8 mouse cellular contexts compared by ENCODE assay signal in the genomic region with DNA sequence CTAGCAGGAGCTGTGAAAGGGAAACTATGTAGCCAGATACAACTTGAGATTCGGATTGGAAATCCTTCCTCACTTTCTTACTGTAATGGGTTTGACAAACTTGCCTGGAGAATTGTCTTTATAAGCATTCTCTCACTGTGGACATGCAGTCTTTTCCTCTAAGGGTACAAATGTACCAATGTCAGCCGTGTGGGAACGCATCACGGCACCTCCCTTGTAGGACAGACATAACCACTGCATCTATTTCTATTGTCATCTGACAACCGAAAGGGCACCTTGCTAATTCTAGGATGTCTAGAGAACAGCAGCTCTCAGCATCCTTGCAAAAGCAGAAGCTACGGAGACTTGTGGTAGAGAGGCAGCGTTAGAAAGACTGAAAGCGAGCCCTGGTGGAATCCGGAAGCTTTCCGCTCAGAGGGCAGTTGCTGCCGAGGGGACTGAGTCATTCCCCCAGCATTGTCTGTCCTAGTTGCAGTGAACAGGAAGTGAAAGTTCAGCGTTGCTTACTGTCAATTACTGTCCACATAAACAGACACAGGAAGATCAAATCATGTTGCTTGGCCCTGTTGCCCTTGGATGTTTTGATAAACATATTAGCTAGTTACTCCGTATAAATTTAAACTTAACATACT.
DNase-seq lines count a peak whose midpoint lies in the region; ATAC-seq and TF ChIP-seq lines count a peak whose summit lies in the region.

No protein-coding gene starts in this region.

- no peak overlapping the region for H3K9ac ChIP-seq in hindbrain, postnatal 0 days (replicated peaks; ENCODE audit: low read length)
- H3K9ac ChIP-seq in limb, embryonic 13.5 days: no peak overlapping the region

- no peaks in the 10 kb centered on the region for H3K27me3 ChIP-seq in hindbrain, postnatal 0 days (ENCODE audit: insufficient read depth, low read length)
- no peaks in the 10 kb centered on the region; the same call in 1 of the 2 replicates for H3K27me3 ChIP-seq in limb, embryonic 13.5 days
- H3K27me3 ChIP-seq in cerebellum, adult 2 months (ENCODE audit: control insufficient read depth, insufficient read depth, low read length): no peaks in the 10 kb centered on the region

- no peaks in the 10 kb centered on the region for H3K36me3 ChIP-seq in hindbrain, postnatal 0 days (ENCODE audit: insufficient read depth, low read length)
- H3K36me3 ChIP-seq in limb, embryonic 13.5 days: no peaks in the 10 kb centered on the region

- no peaks in the 10 kb centered on the region for H3K4me1 ChIP-seq in hindbrain, postnatal 0 days (ENCODE audit: insufficient read depth, low read length)
- H3K4me1 ChIP-seq in limb, embryonic 13.5 days: peaks cover 16% of the 10 kb centered on the region
- H3K4me1 ChIP-seq in cerebellum, adult 2 months (ENCODE audit: control insufficient read depth, insufficient read depth, low read length): no peaks in the 10 kb centered on the region

- TF ChIP-seq POLR2A in cerebellum, adult 2 months (IDR thresholded peaks at IDR 0.05; ENCODE audit: borderline replicate concordance, insufficient read depth, low read length): no peak

- DNase-seq in adrenal gland, postnatal 14 days: peak; percentile 71
- peak; percentile 5 to 14 for DNase-seq in frontal cortex, postnatal 14 days (ENCODE audit: low spot score in 2 of 2)
- DNase-seq in hindbrain, postnatal 0 days (ENCODE audit: low spot score): peak; percentile 11
- peak; percentile 28 for DNase-seq in telencephalon, adult 2 months (ENCODE audit: low read depth, low spot score)
- no peak for DNase-seq in cerebellum, adult 2 months

- no peaks in the 10 kb centered on the region for H3K9me3 ChIP-seq in hindbrain, postnatal 0 days (ENCODE audit: low read length)
- no peaks in the 10 kb centered on the region for H3K9me3 ChIP-seq in limb, embryonic 13.5 days

- no peak overlapping the region for H3K4me3 ChIP-seq in hindbrain, postnatal 0 days (ENCODE audit: low read length)
- no peak overlapping the region for H3K4me3 ChIP-seq in limb, embryonic 13.5 days
- no peak overlapping the region for H3K4me3 ChIP-seq in cerebellum, adult 2 months (replicated peaks; ENCODE audit: insufficient read depth, low read depth, low read length)

- WGBS in hindbrain, postnatal 0 days: 75% methylated on average over 13 of the region's 13 CpGs
- 44% methylated on average over 13 of the region's 13 CpGs for WGBS in limb, embryonic 13.5 days
- WGBS in cerebellum, adult 2 months: 82% methylated on average over 13 of the region's 13 CpGs

- ATAC-seq in CD4-positive, CD25-positive, alpha-beta regulatory T cell, adult 4 months: peak; percentile 86
- no peak for ATAC-seq in hindbrain, postnatal 0 days
- no peak for ATAC-seq in limb, embryonic 13.5 days (ENCODE audit: low FRiP score, low read depth)
- ATAC-seq in monocyte, adult 5-6 weeks (replicated peaks; ENCODE audit: insufficient number of reproducible peaks, low FRiP score, low TSS enrichment, poor library complexity, severe bottlenecking): peak; percentile 99

- H3K27ac ChIP-seq in hindbrain, postnatal 0 days: no peak overlapping the region
- H3K27ac ChIP-seq in limb, embryonic 13.5 days: no peak overlapping the region
- H3K27ac ChIP-seq in cerebellum, adult 2 months (ENCODE audit: insufficient read depth, low read length): no peak overlapping the region

- H3K4me2 ChIP-seq in hindbrain, postnatal 0 days (ENCODE audit: low read depth, low read length): no peak overlapping the region
- H3K4me2 ChIP-seq in limb, embryonic 13.5 days (replicated peaks): peak overlapping the region; percentile 50

- TF ChIP-seq CTCF in hindbrain, postnatal 0 days (IDR thresholded peaks at IDR 0.05; ENCODE audit: low read depth): no peak
- no peak for TF ChIP-seq CTCF in cerebellum, adult 2 months (IDR thresholded peaks at IDR 0.05; ENCODE audit: borderline replicate concordance, insufficient read depth, low read depth, low read length)

Comparison
In these comparisons a context has a peak if more than half of its experiments do, and no peak if none do; other contexts are left out.
1. ATAC-seq: peak in CD4-positive, CD25-positive, alpha-beta regulatory T cell, adult 4 months (single experiment) and monocyte, adult 5-6 weeks (single experiment); none in hindbrain, postnatal 0 days (single experiment) and limb, embryonic 13.5 days (single experiment).
2. DNase-seq: peak in adrenal gland, postnatal 14 days (single experiment), frontal cortex, postnatal 14 days (2 of 2), hindbrain, postnatal 0 days (single experiment) and telencephalon, adult 2 months (single experiment); none in cerebellum, adult 2 months (0 of 2).